Mouse (Mus musculus): ENCODE results near the gene Gm21885.
"Not testable (repeated sequence)": the region's sequence is repeated elsewhere in the genome, so short reads cannot be mapped to it uniquely, and the experiment has no call there.

Gm21885 gene

DNA sequence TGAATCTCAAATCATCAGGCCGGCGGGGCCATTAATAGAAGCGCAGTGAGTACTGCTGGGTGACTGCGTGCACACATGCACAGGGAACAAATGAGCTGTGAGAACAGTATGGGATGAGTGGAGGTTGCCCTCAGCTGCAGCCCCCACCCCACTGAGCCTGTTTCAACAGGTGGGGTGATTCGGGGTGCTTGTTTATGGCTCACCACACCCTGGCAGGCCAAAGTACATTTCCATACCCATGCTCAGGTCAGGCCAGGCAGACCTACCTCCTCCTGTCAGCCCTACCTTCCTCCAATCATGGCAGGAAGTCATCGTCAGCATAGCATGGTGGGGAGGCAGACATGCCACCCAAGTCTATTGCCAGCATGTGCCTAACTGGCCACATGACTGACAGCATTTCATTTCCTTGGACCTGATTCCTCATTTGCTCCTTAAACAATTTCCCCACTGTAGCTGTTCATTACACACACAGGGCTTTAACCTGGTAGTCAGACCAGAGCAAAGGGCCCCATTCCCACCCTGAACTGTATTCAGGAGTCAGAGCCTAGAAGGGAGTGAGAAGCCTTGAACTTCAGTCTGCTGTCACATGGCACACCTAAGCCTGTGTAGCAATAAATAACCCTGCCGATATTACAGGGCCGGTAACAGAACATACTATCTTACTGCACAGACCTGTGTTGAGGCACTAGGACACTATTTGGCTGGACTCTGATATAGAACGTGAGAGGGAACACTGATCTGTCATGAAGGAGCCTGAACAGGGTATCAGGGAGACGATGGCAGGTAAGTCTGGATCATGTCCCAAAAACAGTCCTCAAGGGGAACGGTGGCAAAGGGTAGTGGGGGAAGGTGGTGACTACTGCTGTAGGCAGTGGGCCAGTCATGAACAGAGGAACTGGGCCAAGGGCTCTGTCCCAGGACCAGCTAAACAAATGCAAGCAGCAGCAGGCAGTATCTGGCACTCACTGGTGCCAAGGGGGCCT is at the start of gene Gm21885:
Gm21885 (plus strand) TSS at position 675 of the 983 bp plus-strand sequence.
- DNase-seq (ENCODE audit: extremely low spot score) = no peak

DNA sequence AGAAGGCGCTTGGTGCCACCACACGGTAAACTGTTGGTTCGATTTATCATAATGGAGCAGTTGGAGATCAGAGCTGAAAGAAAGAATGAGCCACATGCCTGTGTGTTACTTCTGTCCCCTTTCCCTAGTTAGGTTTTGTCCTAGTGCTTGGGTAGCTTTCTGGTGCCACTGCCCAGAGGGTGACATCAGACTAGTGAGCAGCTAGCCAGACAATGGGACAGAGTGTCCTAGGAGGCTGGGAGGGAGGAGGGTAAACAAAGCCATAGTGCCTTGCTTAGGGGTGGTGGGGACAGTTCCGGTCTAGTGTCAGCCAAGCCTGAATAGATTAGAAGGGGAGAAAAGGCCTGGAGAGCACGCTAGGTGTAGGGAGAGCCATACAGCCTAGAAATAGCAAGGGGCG is 48.3 kb upstream of the Gm21885 start:
- no peak for DNase-seq (ENCODE audit: extremely low spot score)

DNA sequence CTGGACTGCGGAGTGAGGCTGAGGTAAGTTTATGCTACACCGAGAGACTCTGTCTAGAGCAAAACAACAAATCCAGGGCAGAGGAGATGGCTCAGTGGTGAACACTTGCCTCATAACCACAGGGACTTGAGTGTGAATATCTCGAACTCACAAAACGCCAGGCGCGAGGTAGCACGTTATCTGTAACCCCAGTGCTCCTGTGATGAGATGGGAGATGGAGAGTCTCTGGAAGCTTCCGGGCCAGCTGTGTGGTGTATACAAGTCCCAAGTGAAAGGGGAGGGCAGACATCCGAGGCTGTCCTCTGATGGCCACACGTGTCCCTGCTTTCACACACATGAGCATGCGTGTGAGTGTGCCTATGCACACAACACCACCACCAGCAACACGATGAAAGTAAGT is 47.3 kb upstream of the Gm21885 start:
- no peak for DNase-seq (ENCODE audit: extremely low spot score)

DNA sequence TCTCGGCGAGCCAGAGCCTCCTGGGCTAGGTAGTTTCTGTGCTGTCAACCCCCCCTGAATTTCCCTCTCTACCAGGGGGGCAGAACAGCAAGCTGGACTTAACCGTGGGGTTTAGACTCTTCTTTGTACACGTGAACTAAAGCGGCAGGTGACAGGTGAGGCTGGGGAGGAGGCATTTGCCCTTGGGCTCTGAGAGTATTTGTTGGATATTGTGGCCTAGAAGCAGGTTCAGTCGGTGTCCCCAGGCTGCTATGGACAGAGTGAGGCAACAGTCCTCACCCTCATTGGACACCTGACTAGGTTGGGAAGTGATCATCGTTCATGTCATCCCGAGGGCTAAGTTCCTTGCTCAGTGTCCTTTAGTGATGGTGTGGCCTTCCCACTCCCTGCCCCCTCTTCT is 46.8 kb upstream of the Gm21885 start:
- no peak for DNase-seq (ENCODE audit: extremely low spot score)

GRCm38 (mm10) chr11:94236074-94236473 is 45.6 kb upstream of the Gm21885 start:
- DNase-seq (ENCODE audit: extremely low spot score) = peak; percentile 74

DNA sequence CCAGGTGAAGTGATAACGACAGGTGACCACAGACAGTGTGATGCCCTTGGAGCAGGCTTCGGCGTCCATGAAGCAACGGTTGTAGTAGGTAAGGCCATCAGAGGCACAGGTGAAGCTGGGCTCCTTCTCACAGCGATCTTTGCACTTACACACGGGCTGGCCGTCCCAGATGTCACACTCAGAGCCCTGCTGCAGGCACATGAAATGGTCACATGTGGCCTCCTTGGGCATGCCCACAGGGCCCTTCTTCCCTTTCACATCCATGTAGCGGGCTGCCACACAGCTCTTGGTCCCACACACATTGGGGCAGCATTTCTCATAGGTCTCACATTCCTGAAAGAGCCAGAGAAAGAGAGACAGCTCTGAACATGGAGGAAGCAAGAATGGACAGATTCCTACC is 42.9 kb upstream of the Gm21885 start:
- no peak for DNase-seq (ENCODE audit: extremely low spot score)

DNA sequence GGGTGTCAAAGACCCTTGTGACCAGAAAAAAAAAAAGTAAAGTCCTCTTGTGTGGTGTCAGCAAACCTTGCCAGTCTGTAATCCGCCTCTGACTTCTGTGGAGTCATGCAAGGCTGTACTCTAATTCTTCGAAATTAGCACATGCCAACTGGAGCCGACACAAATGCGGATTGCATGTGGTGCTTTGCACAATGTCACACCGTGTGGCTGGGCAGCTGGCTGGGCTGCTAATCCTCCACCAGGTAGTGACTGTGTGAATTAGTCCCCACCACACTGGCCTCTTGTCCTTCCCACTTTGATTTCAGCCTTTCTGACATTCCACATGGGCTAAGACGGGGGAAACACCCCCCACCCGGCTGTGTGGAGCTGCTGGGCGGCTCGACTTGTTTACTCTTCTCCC is 42.0 kb upstream of the Gm21885 start:
- no peak for DNase-seq (ENCODE audit: extremely low spot score)

DNA sequence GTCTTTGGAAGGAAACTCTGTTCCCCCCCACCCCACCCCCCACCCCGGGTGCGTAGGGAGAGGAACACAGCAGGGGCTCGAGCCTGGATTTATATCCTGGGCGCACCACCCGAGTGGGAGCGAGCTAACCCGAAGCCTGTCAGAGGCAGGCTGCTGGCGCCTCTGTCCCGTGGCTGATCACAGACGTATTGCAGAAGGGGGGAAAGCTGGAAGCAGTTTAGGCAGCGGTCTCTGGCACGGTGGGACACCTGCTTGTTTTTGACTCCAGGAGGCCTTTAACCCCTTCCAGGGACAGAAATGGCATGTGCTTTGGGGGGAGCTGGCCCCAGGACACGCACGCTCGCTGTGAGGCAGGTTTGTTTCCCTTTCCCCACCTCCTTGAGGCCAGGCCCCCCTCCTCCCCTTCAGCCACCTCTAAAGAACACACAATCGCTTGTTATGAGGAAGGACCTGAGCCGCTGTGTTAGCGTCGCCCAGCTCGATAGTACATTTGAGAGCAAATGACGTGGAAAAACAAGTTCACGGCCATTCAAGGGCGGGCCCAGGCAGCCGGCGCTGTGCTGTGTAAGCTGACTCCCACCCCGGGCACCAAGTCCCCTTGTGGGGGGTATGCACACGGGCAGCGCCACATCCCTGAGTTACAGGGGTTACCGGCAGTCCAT is 38.8 kb upstream of the Gm21885 start:
- DNase-seq (ENCODE audit: extremely low spot score) = peak; percentile 31

DNA sequence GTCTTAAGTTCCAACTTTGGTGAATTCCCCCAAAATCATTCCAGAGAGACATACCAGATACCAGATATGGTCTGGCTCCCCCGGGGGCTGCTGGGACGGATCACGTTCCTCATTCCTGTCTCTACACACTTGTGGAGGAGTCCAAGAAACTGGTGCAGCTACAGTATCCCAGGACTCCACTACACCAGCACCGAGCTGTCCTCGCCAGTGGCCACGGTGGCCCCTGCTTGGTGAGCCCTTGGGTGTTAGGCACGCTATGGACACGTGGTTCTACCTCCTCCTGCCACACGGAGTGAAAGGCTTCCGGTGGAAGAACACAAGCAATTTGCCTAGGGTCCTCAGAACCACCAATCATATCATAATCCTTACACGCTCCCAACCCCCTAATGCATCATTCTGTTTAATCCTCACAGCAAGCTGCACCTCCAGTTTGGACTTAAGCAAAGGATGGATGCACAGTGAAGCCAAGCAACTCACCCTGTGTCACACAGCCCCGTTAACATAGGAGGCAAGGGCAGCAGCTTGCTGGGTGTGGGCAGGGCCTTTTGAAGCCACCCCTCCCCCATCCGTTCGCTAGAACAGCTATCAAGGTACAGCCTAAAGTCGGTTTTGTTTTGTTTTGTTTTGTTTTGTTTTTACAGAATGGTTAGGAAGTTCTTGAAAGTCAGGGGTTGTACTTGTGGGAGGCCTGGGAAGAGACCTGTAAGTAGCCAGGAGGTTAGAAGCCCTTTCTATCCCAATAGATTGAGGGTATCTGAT is 38.1 kb upstream of the Gm21885 start:
- no peak for DNase-seq (ENCODE audit: extremely low spot score)

- no peak for DNase-seq (ENCODE audit: extremely low spot score)
Measured at GRCm38 (mm10) chr11:94244385-94244784, 37.3 kb upstream of the Gm21885 start.

- DNase-seq (ENCODE audit: extremely low spot score) = peak; percentile 38
Measured at GRCm38 (mm10) chr11:94245955-94246788, 35.5 kb upstream of the Gm21885 start, which contains the start of gene Wfikkn2. Gene Wfikkn2 (minus strand): TSS chr11:94246005.

DNA sequence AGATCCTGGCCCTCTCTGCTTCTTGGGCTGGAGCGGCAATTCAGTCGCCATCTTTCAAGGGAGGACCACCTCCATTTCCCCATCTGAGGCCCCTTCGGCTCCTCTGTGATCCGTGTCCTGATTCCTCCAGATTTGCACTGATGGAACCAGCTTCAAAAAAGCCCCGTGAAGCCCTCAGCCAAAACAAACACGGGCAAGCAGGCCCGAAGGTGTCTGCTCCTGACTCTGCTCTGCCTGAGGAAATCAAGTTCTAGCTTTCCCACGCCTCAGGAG is 34.9 kb upstream of the Gm21885 start:
- DNase-seq (ENCODE audit: extremely low spot score) = no peak

DNA sequence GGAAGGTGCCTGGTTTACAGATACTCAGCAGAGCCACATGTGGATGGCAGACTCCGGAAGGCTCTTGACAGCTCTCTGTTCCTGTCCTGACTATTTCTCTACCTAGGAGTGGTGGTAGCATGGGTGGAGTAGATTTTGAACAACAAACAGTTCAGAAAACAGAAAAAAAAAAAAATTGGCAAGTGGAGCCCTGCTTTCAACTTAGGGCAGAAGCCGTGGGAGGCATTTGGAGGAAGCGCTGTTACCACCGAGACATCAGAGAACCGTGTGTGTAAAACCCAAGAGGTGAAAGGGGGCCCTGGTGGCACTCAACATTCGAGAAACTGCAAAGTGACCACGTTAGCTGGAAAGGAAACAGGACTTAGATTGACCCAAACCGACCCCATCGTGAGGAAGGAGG is 28.5 kb upstream of the Gm21885 start:
- no peak for DNase-seq (ENCODE audit: extremely low spot score)

- DNase-seq (ENCODE audit: extremely low spot score) = no peak
Measured at GRCm38 (mm10) chr11:94253691-94254090, 28.0 kb upstream of the Gm21885 start.

DNA sequence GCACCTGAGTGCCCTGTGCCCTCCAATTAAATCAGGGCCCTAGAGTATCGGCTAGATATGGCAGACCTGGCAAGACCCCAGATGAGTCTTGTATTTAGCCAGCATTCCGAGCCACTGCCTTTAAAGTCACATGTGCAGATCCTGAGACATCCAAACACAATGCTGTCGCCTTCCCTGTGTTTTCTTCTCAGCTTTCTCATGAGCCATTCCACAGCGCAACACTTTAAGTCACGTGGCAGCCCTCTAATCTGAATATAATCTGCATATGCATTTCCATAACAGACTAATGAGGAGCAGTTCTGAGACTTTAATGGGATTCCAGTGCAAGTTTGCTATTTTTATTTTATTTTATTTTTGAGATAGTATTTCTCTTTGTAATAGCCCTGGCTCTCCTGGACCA is 25.9 kb upstream of the Gm21885 start:
- DNase-seq (ENCODE audit: extremely low spot score) = no peak

- DNase-seq (ENCODE audit: extremely low spot score) = no peak
Measured at GRCm38 (mm10) chr11:94257987-94258386, 23.7 kb upstream of the Gm21885 start.

DNA sequence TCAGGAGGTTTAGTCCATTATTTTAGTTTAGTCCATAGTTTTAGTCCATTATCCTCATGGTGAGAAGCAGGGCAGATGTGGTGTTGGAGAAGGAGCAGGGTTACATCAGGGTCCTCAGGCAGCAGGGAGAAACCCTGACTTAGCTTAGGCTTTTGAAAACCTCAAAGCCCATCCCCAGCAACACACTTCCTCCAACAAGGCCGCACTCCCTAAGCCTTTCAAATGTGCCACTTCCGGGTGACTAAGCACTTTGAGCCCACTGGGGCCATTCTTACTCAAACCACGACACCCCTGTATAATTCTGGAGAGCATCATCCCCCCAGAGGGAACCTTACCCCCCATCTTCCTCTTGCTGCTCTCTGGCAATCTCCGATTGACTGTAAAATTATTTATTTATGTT is 21.9 kb upstream of the Gm21885 start:
- no peak for DNase-seq (ENCODE audit: extremely low spot score)

GRCm38 (mm10) chr11:94261585-94262370 is 19.9 kb upstream of the Gm21885 start:
- no peak for DNase-seq (ENCODE audit: extremely low spot score)

GRCm38 (mm10) chr11:94265134-94265785 is 16.4 kb upstream of the Gm21885 start:
- DNase-seq (ENCODE audit: extremely low spot score) = peak; percentile 69

GRCm38 (mm10) chr11:94266155-94266554 is 15.5 kb upstream of the Gm21885 start:
- DNase-seq (ENCODE audit: extremely low spot score) = not testable (repeated sequence)
